Mouse (Mus musculus): ENCODE measurements around the gene Shoc2.
"Not testable (repeated sequence)": the region's sequence is repeated elsewhere in the genome, so short reads cannot be mapped to it uniquely, and the experiment has no call there.

GRCm38 (mm10) chr19:53921996-53922395, 22.1 kb upstream of the Shoc2 start:
- not testable (repeated sequence) for TF ChIP-seq GATA1, TAL1 (IDR thresholded peaks at IDR 0.05; ENCODE audit: low read length)

Data from erythroblast, embryonic 14.5 days (primary cell).